Mouse (Mus musculus) megakaryocyte, embryonic 14.5 days (primary cell): ENCODE data around the gene Tspear. TPM values are rescaled to one million over a fixed set of nuclear protein-coding genes. Genes with fewer than 3 reads are reported as not detected.
"Not testable (repeated sequence)": the region's sequence is repeated elsewhere in the genome, so short reads cannot be mapped to it uniquely, and the experiment has no call there.

Experiments
- H3K27me3 ChIP-seq: replicated peaks from 2 replicates; pipeline ENCODE3; 2012; ENCODE audit warnings: inconsistent platforms
- H3K36me3 ChIP-seq: replicated peaks from 2 replicates; pipeline ENCODE3; 2012; ENCODE audit warnings: low read length, inconsistent platforms, mixed read lengths
- H3K4me1 ChIP-seq: 2 replicates; pipeline ENCODE4 v1.6.1; 2012; ENCODE audit warnings: inconsistent platforms
- H3K4me3 ChIP-seq: replicated peaks from 2 replicates; pipeline ENCODE3; 2012; ENCODE audit warnings: moderate library complexity, mild to moderate bottlenecking, inconsistent platforms
- H3K9me3 ChIP-seq: 2 replicates; pipeline ENCODE4 v1.6.1; 2012; ENCODE audit warnings: inconsistent platforms
- FLI1 ChIP-seq: IDR thresholded peaks from 2 replicates; pipeline ENCODE4 v1.6.1; 2012; ENCODE audit warnings: low read length, inconsistent platforms, mixed read lengths
- GATA1 ChIP-seq: IDR thresholded peaks from 3 replicates; pipeline ENCODE4 v1.6.1; 2012; ENCODE audit warnings: mixed read lengths, low read length, inconsistent platforms, borderline replicate concordance
- polyA plus RNA-seq: library from polyadenylated mRNA; stranded (reverse); fragments of >175 nt; gene quantifications from 2 replicates; pipeline ENCODE4 v1.2.3, GENCODE M21; 2012; ENCODE audit warnings: low replicate concordance; ENCODE audit not compliant: insufficient read depth

The Tspear gene
- polyA plus RNA-seq, 1 experiment = 1.3 TPM

DNA sequence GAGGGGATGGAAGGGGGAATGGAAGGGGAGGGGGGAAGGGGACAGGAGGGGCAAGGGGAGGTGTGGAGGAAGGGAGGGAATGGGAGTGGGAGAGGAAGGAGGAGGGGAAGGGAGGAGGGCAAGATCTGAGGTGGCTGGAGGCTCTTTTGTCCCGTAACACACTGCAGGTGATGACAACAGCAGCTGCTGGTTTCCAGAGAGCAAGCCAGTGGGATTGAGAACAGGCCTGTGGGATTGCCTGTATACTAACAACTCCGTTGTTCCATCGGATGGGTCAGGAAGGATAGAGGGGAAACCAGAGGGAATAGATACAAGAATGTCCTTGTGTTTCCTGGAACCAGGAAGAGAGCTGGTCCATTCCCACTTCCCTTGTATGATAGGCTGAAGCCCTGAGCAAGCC is 111.3 kb downstream of the Tspear start:
- Histone ChIP-seq H3K36me3 (no peaks in the 10 kb centered on the region), H3K4me1 (peaks cover 42% of the 10 kb centered on the region), H3K9me3 (no peaks in the 10 kb centered on the region), H3K4me3 (no peak overlapping the region), H3K27me3 (peaks cover 35% of the 10 kb centered on the region)
- no peak for TF ChIP-seq FLI1
- TF ChIP-seq GATA1 = no peak

DNA sequence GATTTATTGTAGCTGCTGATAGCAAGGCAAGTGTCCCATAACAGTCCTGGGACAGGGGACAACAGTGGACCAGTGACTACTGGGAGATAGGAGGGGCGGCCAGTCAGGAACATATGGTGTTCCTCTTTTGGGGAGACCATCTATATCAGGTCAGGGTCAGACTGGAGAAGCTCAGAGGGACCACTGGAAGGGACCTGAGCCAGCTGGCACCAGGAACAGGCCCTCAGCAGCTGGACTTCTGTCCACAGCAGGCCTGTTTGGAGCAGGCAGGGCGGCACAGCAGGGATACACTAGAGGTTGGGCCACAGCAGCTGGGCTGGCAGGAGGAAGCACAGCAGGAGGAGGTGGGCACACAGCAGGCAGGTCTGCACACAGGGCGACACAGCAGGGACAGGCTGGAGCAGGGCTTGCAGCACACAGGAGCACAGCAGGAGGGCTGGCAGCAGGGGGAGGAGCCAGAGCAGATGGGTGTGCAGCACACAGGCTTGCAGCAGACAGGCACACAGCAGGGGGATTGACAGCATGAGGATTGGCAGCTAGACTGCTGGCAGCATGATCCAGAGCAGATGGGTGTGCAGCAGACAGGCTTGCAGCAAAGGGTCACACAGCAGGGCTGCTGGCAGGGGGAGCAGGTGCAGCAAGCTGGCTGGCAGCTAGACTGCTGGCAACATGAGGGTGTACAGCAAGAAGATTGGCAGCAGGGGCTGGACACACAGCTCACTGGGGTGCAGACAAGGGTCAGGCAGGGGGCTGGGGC is 112.0 kb downstream of the Tspear start:
- H3K4me3 ChIP-seq, H3K36me3 ChIP-seq, H3K9me3 ChIP-seq: not testable (repeated sequence)
- Histone ChIP-seq H3K27me3 (peaks cover 32% of the 10 kb centered on the region), H3K4me1 (peaks cover 42% of the 10 kb centered on the region)

DNA sequence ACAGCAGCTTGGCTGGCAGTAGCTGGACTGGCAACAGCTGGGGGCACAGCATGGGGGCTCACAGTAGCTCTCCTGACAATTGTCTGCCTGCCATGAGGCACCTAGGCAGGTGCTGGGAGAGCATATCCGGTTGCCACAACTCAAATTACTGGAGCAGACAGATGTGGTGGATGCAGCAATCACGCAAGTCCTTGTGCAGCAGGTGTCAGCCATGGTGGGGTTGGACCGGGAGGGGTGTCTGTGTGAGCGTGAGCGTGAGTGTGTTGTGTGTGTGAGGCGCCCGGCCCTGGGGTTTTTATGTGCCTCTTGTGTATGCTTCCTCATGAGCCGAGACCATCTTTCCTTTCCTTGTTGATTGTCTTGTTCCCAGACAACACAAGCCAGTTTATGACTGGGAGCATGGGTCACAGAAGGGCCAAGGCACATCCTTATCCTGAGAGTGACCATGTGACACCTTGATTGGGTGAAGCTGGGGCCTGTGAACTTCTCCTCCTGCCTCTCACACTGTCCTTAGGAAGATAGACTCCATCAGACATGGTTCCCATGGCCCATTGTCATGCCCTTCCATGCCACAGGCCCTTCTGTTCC is 112.6 kb downstream of the Tspear start, which contains the start of gene Gm19668:
Gm19668 (minus strand) TSS at position 213 of the 588 bp plus-strand sequence.
- H3K27me3 ChIP-seq = peaks cover 28% of the 10 kb centered on the region
- H3K36me3 ChIP-seq = no peaks in the 10 kb centered on the region
- peaks cover 42% of the 10 kb centered on the region for H3K4me1 ChIP-seq
- no peaks in the 10 kb centered on the region for H3K9me3 ChIP-seq
- TF ChIP-seq GATA1 (no peak), FLI1 (no peak)
- H3K4me3 ChIP-seq = peak within 1 kb of the TSS; percentile 38

DNA sequence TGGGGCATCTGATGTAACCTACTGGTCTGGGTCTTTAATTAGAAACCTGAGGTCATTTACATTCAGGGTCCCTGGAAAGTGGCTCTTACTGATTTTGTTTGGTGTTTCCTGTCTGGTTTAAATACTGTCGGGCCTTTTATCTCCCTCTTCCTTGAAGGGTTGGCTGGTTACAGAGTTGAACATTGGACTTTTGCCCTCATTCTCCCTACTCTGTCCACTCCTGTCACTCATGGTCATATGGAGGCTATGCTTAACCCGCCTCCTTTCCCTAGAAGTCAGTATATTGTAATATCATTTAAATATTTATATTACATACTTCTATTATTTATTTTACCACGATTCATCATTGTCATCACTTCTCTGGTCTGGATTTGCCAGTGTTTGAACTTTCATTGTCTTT is 117.7 kb downstream of the Tspear start:
- no peaks in the 10 kb centered on the region for H3K9me3 ChIP-seq
- H3K27me3 ChIP-seq = peaks cover 3% of the 10 kb centered on the region
- TF ChIP-seq GATA1 = no peak
- TF ChIP-seq FLI1 = no peak

DNA sequence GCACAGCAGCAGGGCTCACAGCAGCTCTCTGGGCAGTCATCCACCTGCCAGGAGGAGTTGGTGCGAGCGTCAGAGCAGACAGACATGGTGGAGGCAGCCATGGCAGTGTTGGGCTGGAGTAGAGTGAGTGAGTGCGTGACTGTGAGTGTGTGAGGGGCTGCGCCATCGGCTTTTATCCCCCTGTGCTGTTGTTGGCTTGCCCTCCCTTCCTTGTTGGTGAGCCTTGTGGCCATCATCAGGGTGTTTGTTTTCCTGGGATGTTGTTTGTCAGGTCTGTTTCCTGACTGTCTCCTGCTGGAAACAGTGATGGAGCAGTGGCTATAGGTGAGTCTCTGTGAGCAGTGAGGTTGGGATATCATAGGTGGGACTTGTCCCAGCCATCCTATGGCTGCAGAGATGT is 125.4 kb downstream of the Tspear start, which contains the start of gene Gm9507:
Gm9507 (minus strand) TSS at position 101 of the 400 bp plus-strand sequence.
- Histone ChIP-seq H3K36me3 (no peaks in the 10 kb centered on the region), H3K4me3 (peak within 1 kb of the TSS; percentile 42), H3K9me3 (0 out of 2 replicates have a peak, but pooled peaks cover 3% of the 10 kb centered on the region), H3K27me3 (peaks cover 33% of the 10 kb centered on the region), H3K4me1 (no peaks in the 10 kb centered on the region; the same call in 1 of the 2 replicates)
- TF ChIP-seq GATA1 (no peak), FLI1 (no peak)

More for the DNA sequence above, 117.7 kb downstream of the Tspear start:
- H3K36me3 ChIP-seq = no peaks in the 10 kb centered on the region
- H3K4me3 ChIP-seq = no peak overlapping the region
- peaks cover 17% of the 10 kb centered on the region for H3K4me1 ChIP-seq

DNA sequence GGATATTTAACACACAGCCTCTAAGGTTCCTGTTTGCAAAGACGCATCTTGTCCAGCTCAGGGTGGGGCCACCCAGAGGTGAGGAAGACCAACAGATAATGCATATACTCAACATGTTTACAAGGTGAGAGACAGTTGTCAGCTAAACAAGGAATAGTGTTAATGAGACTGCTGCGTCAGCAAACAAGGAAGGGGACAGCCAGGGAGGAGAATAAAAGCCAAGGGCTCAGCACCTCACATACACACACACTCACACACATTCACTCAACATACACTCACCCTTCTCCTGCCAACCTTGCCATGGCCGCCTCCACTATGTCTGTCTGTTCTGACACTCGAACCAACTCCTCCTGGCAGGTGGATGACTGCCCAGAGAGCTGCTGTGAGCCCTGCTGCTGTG is 128.0 kb downstream of the Tspear start, which contains the start of gene Gm2696:
Gm2696 (plus strand) TSS at position 301 of the 400 bp plus-strand sequence.
- Histone ChIP-seq H3K36me3 (no peaks in the 10 kb centered on the region), H3K4me1 (peaks cover 5% of the 10 kb centered on the region; the same call in 1 of the 2 replicates), H3K4me3 (no peak within 1 kb of the TSS), H3K9me3 (peaks cover 9% of the 10 kb centered on the region; the same call in 1 of the 2 replicates), H3K27me3 (peaks cover 35% of the 10 kb centered on the region)
- TF ChIP-seq FLI1 (no peak), GATA1 (no peak)

DNA sequence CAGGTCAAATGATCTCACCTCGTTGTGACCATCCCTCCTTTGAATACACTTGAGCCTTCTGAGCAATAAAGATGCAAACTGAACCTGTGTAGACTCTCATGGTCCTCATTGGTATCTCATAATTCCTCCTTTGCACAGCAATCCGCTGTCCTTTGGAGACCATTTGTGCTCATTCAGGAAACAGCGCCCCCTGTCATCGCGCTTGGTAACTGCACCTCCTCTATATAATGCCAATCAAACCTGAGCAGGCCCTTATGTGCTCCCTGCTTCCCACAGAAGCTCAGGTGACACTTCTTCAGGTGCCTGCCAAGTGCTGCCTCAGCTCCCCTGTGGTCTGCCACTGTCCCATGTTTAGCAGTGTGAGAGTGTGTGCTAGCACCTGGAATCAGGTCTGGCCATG is 129.1 kb downstream of the Tspear start:
- peaks cover 39% of the 10 kb centered on the region for H3K27me3 ChIP-seq
- H3K4me3 ChIP-seq = no peak overlapping the region
- no peaks in the 10 kb centered on the region for H3K36me3 ChIP-seq
- peaks cover 9% of the 10 kb centered on the region; the same call in 1 of the 2 replicates for H3K9me3 ChIP-seq
- TF ChIP-seq GATA1 (no peak), FLI1 (no peak)
- H3K4me1 ChIP-seq = peaks cover 5% of the 10 kb centered on the region; the same call in 1 of the 2 replicates

DNA sequence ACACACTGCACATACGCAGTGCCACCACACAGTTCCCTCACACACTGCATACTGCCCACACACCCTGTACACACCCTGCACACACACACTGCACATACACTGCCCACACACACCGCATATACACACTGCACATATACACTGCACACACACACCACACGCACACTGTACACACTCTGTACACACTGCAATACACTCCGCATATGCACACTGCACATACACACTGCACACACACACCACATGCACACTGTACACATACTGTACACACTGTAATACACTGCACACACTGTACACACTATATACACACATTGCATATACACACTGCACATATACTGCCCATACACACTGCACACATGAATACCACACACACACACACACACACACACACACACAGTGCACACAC is 132.2 kb downstream of the Tspear start:
- Histone ChIP-seq H3K27me3 (peaks cover 25% of the 10 kb centered on the region), H3K9me3 (peaks cover 12% of the 10 kb centered on the region)

DNA sequence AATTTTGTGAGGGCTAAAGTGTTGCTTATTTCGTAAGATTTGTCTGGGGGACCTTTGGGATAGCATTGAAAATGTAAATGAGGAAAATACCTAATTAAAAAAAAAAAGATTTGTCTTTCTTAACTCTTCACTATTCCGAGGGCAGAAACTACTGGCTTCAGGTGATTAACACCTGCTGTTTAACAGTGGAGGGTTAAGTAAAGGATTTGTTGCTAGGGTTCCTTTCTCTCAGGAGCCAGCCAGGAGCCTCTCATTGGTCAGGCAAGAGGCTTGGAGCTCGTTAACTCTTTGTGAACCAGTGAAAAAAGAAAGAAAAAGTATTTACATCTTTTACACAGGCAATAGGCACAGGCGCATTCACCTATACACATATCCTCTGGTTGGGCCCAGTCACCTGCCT is 132.8 kb downstream of the Tspear start:
- TF ChIP-seq FLI1 (no peak), GATA1 (no peak)
- H3K27me3 ChIP-seq = peaks cover 19% of the 10 kb centered on the region
- H3K36me3 ChIP-seq = no peaks in the 10 kb centered on the region

More for the DNA sequence above, 132.2 kb downstream of the Tspear start:
- no peak for TF ChIP-seq FLI1
- TF ChIP-seq GATA1 = 0 out of 3 replicates have a peak, but pooled peaks have one; percentile 16
- H3K4me3 ChIP-seq = peak overlapping the region; percentile 48
- peaks cover 5% of the 10 kb centered on the region; the same call in 1 of the 2 replicates for H3K4me1 ChIP-seq
- no peaks in the 10 kb centered on the region for H3K36me3 ChIP-seq

DNA sequence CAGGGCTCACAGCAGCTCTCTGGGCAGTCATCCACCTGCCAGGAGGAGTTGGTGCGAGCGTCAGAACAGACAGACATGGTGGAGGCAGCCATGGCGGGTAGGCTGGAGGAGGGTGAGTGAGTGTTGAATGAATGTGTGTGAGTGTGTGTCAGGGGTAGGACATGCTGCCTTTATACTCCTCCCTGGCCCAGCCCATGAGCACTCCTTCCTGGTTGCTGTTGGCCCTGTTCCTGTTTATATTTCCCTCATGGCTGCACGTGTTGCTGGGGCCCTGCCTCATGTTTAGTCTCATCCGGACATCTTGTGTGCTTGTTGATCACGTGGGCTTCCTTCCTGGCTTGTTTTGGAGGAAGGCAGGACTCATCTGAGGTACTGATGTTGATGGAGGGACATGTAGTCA is 140.6 kb downstream of the Tspear start, which contains the start of gene Krtap10-4:
Krtap10-4 (minus strand) TSS at position 145 of the 400 bp plus-strand sequence.
- no peak for TF ChIP-seq GATA1
- no peak for TF ChIP-seq FLI1
- H3K9me3 ChIP-seq = peaks cover 20% of the 10 kb centered on the region
- no peaks in the 10 kb centered on the region for H3K4me1 ChIP-seq
- no peaks in the 10 kb centered on the region for H3K36me3 ChIP-seq
- H3K27me3 ChIP-seq = peaks cover 19% of the 10 kb centered on the region
- H3K4me3 ChIP-seq = no peak within 1 kb of the TSS

More for the DNA sequence above, 132.8 kb downstream of the Tspear start:
- Histone ChIP-seq H3K4me1 (peaks cover 5% of the 10 kb centered on the region; the same call in 1 of the 2 replicates), H3K9me3 (peaks cover 12% of the 10 kb centered on the region), H3K4me3 (no peak overlapping the region)
